Mouse (Mus musculus): ENCODE results near the gene Nedd4. TPM values are rescaled to one million over a fixed set of nuclear protein-coding genes. Genes with fewer than 3 reads are reported as not detected.

The Nedd4 gene
- polyA plus RNA-seq, 1 experiment from 2014 or later, result 98.2 TPM

DNA sequence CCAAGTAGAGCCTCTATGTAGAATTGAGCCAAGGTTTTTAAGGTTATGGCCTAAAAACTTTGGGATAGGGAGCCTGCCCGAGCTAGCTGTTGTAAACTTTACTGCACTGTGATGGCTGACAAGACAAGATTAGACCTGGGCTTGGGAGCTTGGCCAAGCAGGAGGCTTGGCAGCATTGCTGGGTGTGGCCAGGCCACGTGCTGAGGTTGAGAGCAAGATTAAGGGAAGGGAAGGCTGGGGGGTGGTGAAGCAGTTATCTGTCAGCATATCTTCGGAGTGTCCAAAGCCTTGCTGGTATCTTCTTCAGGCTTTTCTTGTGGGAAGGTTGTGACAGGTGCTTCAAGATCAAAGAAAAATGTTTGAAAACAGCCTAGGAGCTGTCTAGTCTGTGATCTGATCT, 37.6 kb downstream of the Nedd4 start:
- Histone ChIP-seq H3K4me3 (ENCODE audit: low read depth, low read length) (no peak overlapping the region), H3K27ac (ENCODE audit: low read length) (no peak overlapping the region), H3K27me3 (ENCODE audit: control insufficient read depth, insufficient read depth, low read depth, low read length) (no peaks in the 10 kb centered on the region), H3K4me2 (ENCODE audit: low read depth, low read length) (no peak overlapping the region), H3K9ac (ENCODE audit: low read depth, low read length) (no peak overlapping the region), H3K9me3 (replicated peaks; ENCODE audit: control insufficient read depth, low read length) (no peaks in the 10 kb centered on the region), H3K4me1 (ENCODE audit: control insufficient read depth, low read depth, low read length) (peaks cover 13% of the 10 kb centered on the region), H3K36me3 (ENCODE audit: control insufficient read depth, insufficient read depth) (peaks cover 18% of the 10 kb centered on the region)
- 20% methylated on average over 3 of the region's 3 CpGs for WGBS (ENCODE audit: insufficient replicate concordance)
- ATAC-seq (ENCODE audit: low read depth), result peak; percentile 95

DNA sequence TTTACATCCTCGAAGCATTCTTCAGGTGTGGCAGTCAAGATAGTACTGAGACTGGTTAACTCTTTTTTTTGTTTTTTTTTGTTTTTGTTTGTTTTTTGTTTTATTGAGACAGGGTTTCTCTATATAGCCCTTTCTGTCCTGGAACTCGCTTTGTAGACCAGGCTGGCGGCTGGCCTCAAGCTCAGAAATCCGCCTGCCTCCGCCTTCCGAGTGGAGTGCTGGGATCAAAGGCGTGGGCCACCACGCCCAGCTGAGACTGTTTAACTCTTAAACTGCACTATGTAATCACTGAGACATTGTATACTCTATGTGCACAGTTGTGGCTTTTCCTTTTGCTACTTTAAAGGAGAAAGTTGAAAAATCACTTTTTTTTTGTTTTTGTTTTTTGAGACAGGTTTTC, 39.3 kb downstream of the Nedd4 start:
- no peak overlapping the region for H3K27ac ChIP-seq (ENCODE audit: low read length)
- no peak overlapping the region for H3K4me2 ChIP-seq (ENCODE audit: low read depth, low read length)
- H3K36me3 ChIP-seq (ENCODE audit: control insufficient read depth, insufficient read depth), result peaks cover 18% of the 10 kb centered on the region
- no peaks in the 10 kb centered on the region for H3K27me3 ChIP-seq (ENCODE audit: control insufficient read depth, insufficient read depth, low read depth, low read length)
- no peak for ATAC-seq (ENCODE audit: low read depth)
- WGBS (ENCODE audit: insufficient replicate concordance), result 60% methylated on average over 8 of the region's 8 CpGs
- H3K9ac ChIP-seq (ENCODE audit: low read depth, low read length), result no peak overlapping the region
- H3K4me3 ChIP-seq (ENCODE audit: low read depth, low read length), result no peak overlapping the region
- no peaks in the 10 kb centered on the region for H3K9me3 ChIP-seq (replicated peaks; ENCODE audit: control insufficient read depth, low read length)
- peaks cover 13% of the 10 kb centered on the region for H3K4me1 ChIP-seq (ENCODE audit: control insufficient read depth, low read depth, low read length)

DNA sequence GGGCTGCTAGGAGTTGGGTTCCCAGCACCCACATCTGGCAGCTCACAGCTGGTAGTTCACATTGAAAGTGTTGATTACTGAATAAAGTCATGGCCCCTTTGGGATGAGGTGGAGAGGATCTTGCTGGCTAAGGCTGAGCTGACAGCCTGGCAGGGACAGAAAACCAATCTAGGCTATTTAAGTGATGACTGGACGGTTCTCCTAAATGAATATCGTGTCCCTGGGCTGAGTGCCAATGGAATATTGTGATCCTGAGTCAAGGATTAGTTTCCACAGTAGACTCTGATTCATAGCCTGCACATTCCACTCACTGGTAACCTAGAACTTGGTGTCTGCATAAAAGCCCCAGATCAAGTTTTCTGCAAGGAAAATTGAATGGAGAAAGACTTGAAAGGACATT, 39.9 kb downstream of the Nedd4 start:
- no peak for ATAC-seq (ENCODE audit: low read depth)
- Histone ChIP-seq H3K36me3 (ENCODE audit: control insufficient read depth, insufficient read depth) (peaks cover 18% of the 10 kb centered on the region), H3K9ac (ENCODE audit: low read depth, low read length) (no peak overlapping the region), H3K27me3 (ENCODE audit: control insufficient read depth, insufficient read depth, low read depth, low read length) (no peaks in the 10 kb centered on the region), H3K4me1 (ENCODE audit: control insufficient read depth, low read depth, low read length) (peaks cover 13% of the 10 kb centered on the region), H3K27ac (ENCODE audit: low read length) (no peak overlapping the region), H3K4me2 (ENCODE audit: low read depth, low read length) (no peak overlapping the region), H3K4me3 (ENCODE audit: low read depth, low read length) (no peak overlapping the region), H3K9me3 (replicated peaks; ENCODE audit: control insufficient read depth, low read length) (no peaks in the 10 kb centered on the region)
- 81% methylated on average over 2 of the region's 2 CpGs for WGBS (ENCODE audit: insufficient replicate concordance)

DNA sequence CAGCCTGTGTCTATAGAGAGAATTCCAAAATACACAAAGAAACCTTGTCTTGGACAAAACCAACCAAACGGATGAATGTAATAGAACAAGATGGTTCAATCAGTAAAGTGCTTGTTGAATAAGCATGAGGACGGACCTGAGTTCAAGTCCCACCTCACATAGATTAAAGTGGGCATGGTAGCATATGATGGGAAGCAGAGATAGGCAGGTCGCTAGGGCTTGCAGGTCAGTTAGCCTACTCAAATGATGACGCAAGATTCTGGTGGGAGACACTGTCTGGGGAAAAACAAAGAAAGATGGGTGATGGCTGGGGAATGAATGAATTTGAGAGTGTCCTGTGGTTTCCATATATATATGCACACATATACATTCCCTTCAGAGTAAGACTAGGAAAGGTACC, 41.0 kb downstream of the Nedd4 start:
- no peak overlapping the region for H3K27ac ChIP-seq (ENCODE audit: low read length)
- WGBS (ENCODE audit: insufficient replicate concordance), result 71% methylated on average over 4 of the region's 4 CpGs
- ATAC-seq (ENCODE audit: low read depth), result no peak
- H3K36me3 ChIP-seq (ENCODE audit: control insufficient read depth, insufficient read depth), result peaks cover 13% of the 10 kb centered on the region
- no peaks in the 10 kb centered on the region for H3K27me3 ChIP-seq (ENCODE audit: control insufficient read depth, insufficient read depth, low read depth, low read length)
- no peak overlapping the region for H3K9ac ChIP-seq (ENCODE audit: low read depth, low read length)
- no peak overlapping the region for H3K4me3 ChIP-seq (ENCODE audit: low read depth, low read length)
- no peak overlapping the region for H3K4me2 ChIP-seq (ENCODE audit: low read depth, low read length)
- H3K4me1 ChIP-seq (ENCODE audit: control insufficient read depth, low read depth, low read length), result peaks cover 13% of the 10 kb centered on the region
- H3K9me3 ChIP-seq (replicated peaks; ENCODE audit: control insufficient read depth, low read length), result no peaks in the 10 kb centered on the region

DNA sequence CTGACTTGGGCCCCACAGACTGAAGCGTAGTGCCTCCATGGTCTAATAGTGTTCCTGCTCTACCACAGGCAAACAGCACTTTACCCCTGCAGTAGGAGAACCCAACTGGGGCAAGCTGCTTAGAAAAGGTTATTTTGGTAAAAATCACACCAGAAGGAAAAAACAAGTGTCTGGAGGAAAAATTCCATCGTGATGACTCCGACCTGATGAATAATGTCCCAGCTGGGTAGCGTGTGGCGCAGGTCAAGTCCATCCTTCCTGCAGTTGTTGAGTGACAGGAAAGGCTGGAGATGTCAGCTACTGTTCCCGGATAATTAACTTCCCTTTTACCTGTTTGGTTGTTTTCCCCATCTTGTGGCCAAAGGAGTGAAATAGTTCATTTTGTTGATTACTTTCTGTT, 41.6 kb downstream of the Nedd4 start:
- no peaks in the 10 kb centered on the region for H3K9me3 ChIP-seq (replicated peaks; ENCODE audit: control insufficient read depth, low read length)
- no peaks in the 10 kb centered on the region for H3K27me3 ChIP-seq (ENCODE audit: control insufficient read depth, insufficient read depth, low read depth, low read length)
- WGBS (ENCODE audit: insufficient replicate concordance), result 73% methylated on average over 6 of the region's 6 CpGs
- H3K9ac ChIP-seq (ENCODE audit: low read depth, low read length), result no peak overlapping the region
- no peak for ATAC-seq (ENCODE audit: low read depth)
- no peak overlapping the region for H3K27ac ChIP-seq (ENCODE audit: low read length)
- H3K4me3 ChIP-seq (ENCODE audit: low read depth, low read length), result no peak overlapping the region
- peaks cover 12% of the 10 kb centered on the region for H3K36me3 ChIP-seq (ENCODE audit: control insufficient read depth, insufficient read depth)
- H3K4me1 ChIP-seq (ENCODE audit: control insufficient read depth, low read depth, low read length), result peaks cover 11% of the 10 kb centered on the region
- H3K4me2 ChIP-seq (ENCODE audit: low read depth, low read length), result no peak overlapping the region

DNA sequence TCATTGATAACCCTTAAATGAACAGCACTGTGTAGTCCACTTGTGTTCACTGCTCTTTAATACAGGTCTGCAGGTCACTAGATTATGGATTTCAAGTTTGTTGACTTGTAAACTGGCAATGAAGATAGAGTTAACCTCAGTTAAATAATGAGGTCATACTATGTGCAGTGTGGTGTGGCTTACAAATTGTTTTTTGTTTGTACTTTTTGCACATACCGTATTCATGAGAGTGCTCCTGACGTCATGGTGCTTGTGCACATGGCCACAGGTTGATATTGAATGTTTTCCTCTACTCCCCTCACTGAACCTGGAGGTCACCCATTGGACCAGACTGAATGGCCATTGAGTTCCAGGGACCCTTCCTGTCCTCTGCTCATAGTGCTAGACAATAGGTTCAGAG, 43.1 kb downstream of the Nedd4 start:
- Histone ChIP-seq H3K27ac (ENCODE audit: low read length) (no peak overlapping the region), H3K4me3 (ENCODE audit: low read depth, low read length) (no peak overlapping the region), H3K4me1 (ENCODE audit: control insufficient read depth, low read depth, low read length) (peaks cover under 1% of the 10 kb centered on the region; the same call in 1 of the 2 replicates), H3K4me2 (ENCODE audit: low read depth, low read length) (no peak overlapping the region), H3K36me3 (ENCODE audit: control insufficient read depth, insufficient read depth) (peaks cover 23% of the 10 kb centered on the region), H3K27me3 (ENCODE audit: control insufficient read depth, insufficient read depth, low read depth, low read length) (no peaks in the 10 kb centered on the region), H3K9me3 (replicated peaks; ENCODE audit: control insufficient read depth, low read length) (no peaks in the 10 kb centered on the region), H3K9ac (ENCODE audit: low read depth, low read length) (no peak overlapping the region)
- 85% methylated on average over 2 of the region's 2 CpGs for WGBS (ENCODE audit: insufficient replicate concordance)
- no peak for ATAC-seq (ENCODE audit: low read depth)

DNA sequence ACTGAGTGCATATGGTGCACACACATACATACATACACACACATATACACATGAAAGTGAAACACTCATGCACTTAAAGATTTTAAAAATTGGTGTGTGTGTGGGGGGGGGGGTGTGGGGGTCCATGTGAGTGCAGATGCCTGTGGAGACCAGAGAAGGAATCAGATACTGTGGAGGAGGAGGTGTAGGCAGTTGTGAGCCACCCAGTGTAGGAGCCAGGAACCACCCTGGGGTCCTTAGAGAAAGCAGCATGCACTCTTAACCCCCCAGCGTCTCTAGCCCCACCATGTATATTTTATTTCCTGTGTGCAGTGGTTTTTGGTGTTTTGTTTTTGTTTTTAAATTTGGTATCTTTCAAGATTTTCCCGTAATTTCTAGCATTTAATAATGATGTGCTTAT, 45.9 kb downstream of the Nedd4 start:
- H3K4me1 ChIP-seq (ENCODE audit: control insufficient read depth, low read depth, low read length), result no peaks in the 10 kb centered on the region
- H3K36me3 ChIP-seq (ENCODE audit: control insufficient read depth, insufficient read depth), result peaks cover 29% of the 10 kb centered on the region
- H3K27me3 ChIP-seq (ENCODE audit: control insufficient read depth, insufficient read depth, low read depth, low read length), result no peaks in the 10 kb centered on the region
- H3K4me2 ChIP-seq (ENCODE audit: low read depth, low read length), result no peak overlapping the region
- WGBS (ENCODE audit: insufficient replicate concordance), result 83% methylated on average over 2 of the region's 2 CpGs
- no peak overlapping the region for H3K27ac ChIP-seq (ENCODE audit: low read length)
- H3K4me3 ChIP-seq (ENCODE audit: low read depth, low read length), result no peak overlapping the region
- no peak overlapping the region for H3K9ac ChIP-seq (ENCODE audit: low read depth, low read length)
- H3K9me3 ChIP-seq (replicated peaks; ENCODE audit: control insufficient read depth, low read length), result no peaks in the 10 kb centered on the region
- no peak for ATAC-seq (ENCODE audit: low read depth)

DNA sequence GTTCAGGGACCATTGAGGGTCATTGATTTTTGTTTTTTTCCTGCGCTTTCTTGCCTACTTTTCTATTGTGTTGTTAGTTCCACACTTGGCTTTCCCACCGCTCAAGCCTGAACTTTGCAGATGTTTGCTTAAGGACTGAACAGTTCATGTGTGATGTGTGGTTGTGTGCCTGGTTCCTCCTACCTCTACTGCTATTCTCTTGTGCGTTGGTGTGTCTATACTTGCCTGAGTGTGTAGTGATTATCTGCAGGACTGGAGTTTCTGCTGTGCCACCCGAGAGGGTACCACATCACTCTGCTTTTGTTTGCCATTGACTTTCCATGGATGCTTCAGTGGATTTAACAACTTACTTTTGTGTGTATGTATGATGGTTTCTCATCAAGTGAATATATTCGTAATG, 46.5 kb downstream of the Nedd4 start:
- H3K36me3 ChIP-seq (ENCODE audit: control insufficient read depth, insufficient read depth), result peaks cover 27% of the 10 kb centered on the region

DNA sequence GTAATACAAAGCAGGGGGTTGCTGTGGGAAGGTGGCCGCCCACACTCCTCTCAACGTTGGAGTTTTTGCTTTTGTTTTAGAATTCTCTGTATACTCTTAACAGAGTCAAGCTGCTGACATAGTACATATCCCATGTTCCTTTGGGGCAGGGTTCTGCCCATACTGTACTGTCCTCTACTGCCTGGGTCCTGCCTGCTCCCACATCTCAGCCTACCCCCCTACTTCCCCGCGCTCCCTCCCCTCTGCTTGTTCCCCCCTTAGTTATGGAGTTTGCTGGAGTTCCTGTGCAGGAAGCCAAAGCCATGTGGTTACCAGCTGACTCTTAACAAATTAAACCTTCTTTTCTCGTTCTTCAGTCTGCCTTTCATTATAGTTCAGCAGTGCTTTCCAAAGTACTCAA, 47.9 kb downstream of the Nedd4 start:
- no peaks in the 10 kb centered on the region for H3K4me1 ChIP-seq (ENCODE audit: control insufficient read depth, low read depth, low read length)
- H3K9me3 ChIP-seq (replicated peaks; ENCODE audit: control insufficient read depth, low read length), result no peaks in the 10 kb centered on the region
- no peak overlapping the region for H3K27ac ChIP-seq (ENCODE audit: low read length)
- no peak overlapping the region for H3K4me2 ChIP-seq (ENCODE audit: low read depth, low read length)
- peaks cover 33% of the 10 kb centered on the region for H3K36me3 ChIP-seq (ENCODE audit: control insufficient read depth, insufficient read depth)
- no peak overlapping the region for H3K9ac ChIP-seq (ENCODE audit: low read depth, low read length)
- no peaks in the 10 kb centered on the region for H3K27me3 ChIP-seq (ENCODE audit: control insufficient read depth, insufficient read depth, low read depth, low read length)
- 77% methylated on average over 5 of the region's 5 CpGs for WGBS (ENCODE audit: insufficient replicate concordance)
- H3K4me3 ChIP-seq (ENCODE audit: low read depth, low read length), result no peak overlapping the region
- no peak for ATAC-seq (ENCODE audit: low read depth)

More for the DNA sequence above, 46.5 kb downstream of the Nedd4 start:
- Histone ChIP-seq H3K4me2 (ENCODE audit: low read depth, low read length) (no peak overlapping the region), H3K4me1 (ENCODE audit: control insufficient read depth, low read depth, low read length) (no peaks in the 10 kb centered on the region), H3K9ac (ENCODE audit: low read depth, low read length) (no peak overlapping the region), H3K9me3 (replicated peaks; ENCODE audit: control insufficient read depth, low read length) (no peaks in the 10 kb centered on the region), H3K27ac (ENCODE audit: low read length) (no peak overlapping the region), H3K4me3 (ENCODE audit: low read depth, low read length) (no peak overlapping the region), H3K27me3 (ENCODE audit: control insufficient read depth, insufficient read depth, low read depth, low read length) (no peaks in the 10 kb centered on the region)
- ATAC-seq (ENCODE audit: low read depth), result no peak
- WGBS (ENCODE audit: insufficient replicate concordance), result 81% methylated on average over 5 of the region's 5 CpGs

DNA sequence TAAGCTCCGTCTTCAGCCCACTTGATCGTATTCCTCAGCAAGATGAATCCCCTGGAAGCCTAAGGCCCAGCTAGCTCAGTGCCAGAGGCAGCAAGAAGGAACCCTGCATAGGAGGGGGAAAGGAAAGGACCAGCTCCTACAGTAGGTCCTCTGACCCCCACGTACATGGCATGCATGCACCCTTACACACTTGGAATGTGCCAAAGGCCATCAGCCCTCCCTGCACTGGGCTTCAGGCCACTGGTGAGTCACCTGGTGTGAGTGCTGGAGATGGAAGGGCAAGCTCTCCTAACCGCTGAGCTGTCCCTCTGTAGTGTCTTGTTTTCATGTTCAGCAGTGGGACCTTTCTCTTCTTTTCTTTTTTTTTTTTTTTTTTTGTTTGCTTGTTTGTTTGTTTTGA, 52.8 kb downstream of the Nedd4 start:
- Histone ChIP-seq H3K4me3 (ENCODE audit: low read depth, low read length) (no peak overlapping the region), H3K4me1 (ENCODE audit: control insufficient read depth, low read depth, low read length) (no peaks in the 10 kb centered on the region), H3K27ac (ENCODE audit: low read length) (no peak overlapping the region), H3K4me2 (ENCODE audit: low read depth, low read length) (no peak overlapping the region), H3K9me3 (replicated peaks; ENCODE audit: control insufficient read depth, low read length) (no peaks in the 10 kb centered on the region), H3K27me3 (ENCODE audit: control insufficient read depth, insufficient read depth, low read depth, low read length) (no peaks in the 10 kb centered on the region), H3K36me3 (ENCODE audit: control insufficient read depth, insufficient read depth) (peaks cover 61% of the 10 kb centered on the region), H3K9ac (ENCODE audit: low read depth, low read length) (no peak overlapping the region)
- no peak for ATAC-seq (ENCODE audit: low read depth)
- WGBS (ENCODE audit: insufficient replicate concordance), result 84% methylated on average over 4 of the region's 4 CpGs

All from liver, embryonic 16.5 days (tissue).